Mouse (Mus musculus) cerebellum, postnatal 36 days (tissue): ENCODE measurements around the gene Hormad2.

ENCODE experiments used
- DNase-seq, 2 experiments: peaks; one replicate each; pipeline ENCODE4 v3.0.0; 2021 to 2022; ENCODE audit warnings: mixed read lengths in 2 of 2

Hormad2 gene

DNA sequence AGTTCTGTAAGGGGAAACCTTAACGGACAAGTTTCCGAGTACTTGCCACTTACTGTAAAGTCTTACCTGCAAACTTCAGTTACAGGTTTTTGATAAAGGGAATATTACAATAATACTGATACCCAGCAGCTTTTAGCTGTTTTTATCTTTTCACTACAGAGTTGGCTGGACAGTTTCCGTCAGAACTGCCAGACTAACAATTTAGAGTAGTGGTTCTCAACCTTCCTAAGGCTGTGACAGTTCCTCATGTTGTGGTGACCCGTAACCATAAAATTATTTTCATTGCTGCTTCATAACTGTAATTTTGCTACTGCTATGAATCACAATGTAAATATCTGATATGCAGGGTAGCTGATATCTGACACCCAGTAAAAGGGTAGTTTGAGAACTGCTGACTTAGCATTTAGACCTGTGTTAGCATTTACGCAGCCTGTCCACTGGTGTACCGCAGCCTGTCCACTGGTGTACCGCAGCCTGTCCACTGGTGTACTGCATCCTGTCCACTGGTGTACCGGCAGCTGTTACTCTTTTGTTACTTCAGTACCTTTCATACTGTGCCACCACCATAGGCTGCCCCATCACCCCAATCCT is 104.1 kb downstream of the Hormad2 start:
- no peak for DNase-seq

DNA sequence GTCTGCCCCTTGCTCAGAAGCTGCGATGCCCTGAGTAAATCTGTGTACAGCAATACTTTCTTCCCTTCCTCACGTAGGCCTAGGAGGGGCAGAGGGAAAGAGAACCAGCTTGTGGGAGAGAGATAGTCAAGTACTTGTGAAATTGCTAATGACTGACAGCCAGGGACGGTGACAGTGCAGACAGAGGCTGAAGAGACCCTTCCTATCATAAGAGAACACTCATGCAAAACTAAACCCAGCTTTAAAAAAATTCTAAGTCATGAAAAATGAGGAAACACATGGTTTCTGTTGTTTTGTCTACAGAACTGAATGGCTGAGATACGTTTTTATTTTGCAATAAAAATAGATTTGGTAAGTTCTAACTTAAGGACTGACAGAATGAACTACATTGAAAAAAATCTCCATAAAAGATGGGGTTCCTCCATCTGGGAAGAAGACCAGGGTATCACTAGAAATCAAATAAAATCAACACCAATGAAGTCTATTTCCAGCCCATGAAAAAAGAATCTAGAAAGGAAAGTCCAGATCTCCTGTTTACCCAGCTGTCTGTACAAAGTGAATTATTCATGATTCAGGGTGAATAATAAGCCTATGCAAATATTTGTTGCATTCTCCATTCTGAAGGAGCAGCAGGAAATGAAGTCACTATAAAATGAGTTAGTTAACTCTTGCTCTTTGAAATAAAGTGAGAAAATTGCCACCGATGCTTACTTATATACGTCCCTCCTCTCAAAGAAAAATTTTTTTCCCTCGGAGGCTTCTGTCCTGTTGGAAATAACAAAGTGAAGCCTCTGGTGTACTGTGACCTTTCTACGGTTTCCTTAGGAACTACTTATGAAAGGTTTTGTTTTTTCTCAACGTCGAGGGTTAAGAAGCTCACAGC is 104.9 kb downstream of the Hormad2 start:
- DNase-seq: no peak

DNA sequence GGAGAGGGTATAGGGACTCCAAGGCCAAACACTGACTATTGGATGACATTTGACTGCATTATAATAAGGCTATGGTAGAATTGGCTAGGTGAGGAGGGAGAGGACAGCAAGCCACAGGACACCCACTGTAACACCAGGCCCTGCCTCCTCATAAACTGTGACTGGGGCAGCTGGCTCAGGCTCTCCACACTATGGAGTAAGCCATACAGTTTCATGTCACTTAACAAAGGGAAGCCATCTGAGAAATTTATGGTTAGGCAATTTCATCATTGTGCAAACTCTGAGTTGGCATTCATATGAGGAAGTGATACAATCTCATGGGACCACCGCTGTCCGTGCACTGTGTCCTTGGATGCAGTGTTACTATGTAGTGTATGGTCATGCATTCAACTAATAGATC is 107.9 kb downstream of the Hormad2 start:
- no peak for DNase-seq

- no peak for DNase-seq
Observed at GRCm38 (mm10) chr11:4328188-4328587, 112.7 kb downstream of the Hormad2 start.

DNA sequence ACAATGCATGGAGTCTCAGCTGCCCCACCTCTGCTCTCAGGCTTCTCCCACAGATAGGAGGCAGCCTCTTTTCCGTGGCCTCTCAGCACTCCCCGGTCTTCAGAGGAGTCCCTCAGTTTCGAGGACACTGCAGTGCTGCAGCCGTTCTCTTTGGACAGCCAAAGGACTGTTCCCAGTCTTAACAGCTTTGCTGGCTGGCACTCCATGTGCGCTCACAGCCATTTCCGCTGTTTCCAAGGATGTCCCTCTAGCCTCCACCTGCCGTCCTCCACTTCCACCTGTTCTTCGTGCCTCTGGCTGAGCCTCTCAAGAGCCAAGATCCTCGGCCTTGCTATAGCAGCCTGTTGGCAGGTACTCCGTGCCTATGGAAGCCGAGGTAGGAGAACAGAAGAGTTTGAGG is 117.4 kb downstream of the Hormad2 start:
- peak; percentile 68 for DNase-seq

GRCm38 (mm10) chr11:4322943-4323342 is 118.0 kb downstream of the Hormad2 start:
- DNase-seq: no peak

- DNase-seq: no peak
Observed at GRCm38 (mm10) chr11:4320876-4321275, 120.0 kb downstream of the Hormad2 start.

- DNase-seq: no peak
Observed at GRCm38 (mm10) chr11:4319212-4319955, 121.5 kb downstream of the Hormad2 start.

- no peak for DNase-seq
Observed at GRCm38 (mm10) chr11:4318011-4318410, 122.9 kb downstream of the Hormad2 start.

- no peak for DNase-seq
Observed at GRCm38 (mm10) chr11:4317287-4317686, 123.6 kb downstream of the Hormad2 start.

GRCm38 (mm10) chr11:4312180-4312579 is 128.7 kb downstream of the Hormad2 start:
- DNase-seq: no peak

- DNase-seq: no peak
Observed at GRCm38 (mm10) chr11:4310324-4310723, 130.6 kb downstream of the Hormad2 start.

GRCm38 (mm10) chr11:4309613-4310012 is 131.3 kb downstream of the Hormad2 start:
- DNase-seq: no peak

DNA sequence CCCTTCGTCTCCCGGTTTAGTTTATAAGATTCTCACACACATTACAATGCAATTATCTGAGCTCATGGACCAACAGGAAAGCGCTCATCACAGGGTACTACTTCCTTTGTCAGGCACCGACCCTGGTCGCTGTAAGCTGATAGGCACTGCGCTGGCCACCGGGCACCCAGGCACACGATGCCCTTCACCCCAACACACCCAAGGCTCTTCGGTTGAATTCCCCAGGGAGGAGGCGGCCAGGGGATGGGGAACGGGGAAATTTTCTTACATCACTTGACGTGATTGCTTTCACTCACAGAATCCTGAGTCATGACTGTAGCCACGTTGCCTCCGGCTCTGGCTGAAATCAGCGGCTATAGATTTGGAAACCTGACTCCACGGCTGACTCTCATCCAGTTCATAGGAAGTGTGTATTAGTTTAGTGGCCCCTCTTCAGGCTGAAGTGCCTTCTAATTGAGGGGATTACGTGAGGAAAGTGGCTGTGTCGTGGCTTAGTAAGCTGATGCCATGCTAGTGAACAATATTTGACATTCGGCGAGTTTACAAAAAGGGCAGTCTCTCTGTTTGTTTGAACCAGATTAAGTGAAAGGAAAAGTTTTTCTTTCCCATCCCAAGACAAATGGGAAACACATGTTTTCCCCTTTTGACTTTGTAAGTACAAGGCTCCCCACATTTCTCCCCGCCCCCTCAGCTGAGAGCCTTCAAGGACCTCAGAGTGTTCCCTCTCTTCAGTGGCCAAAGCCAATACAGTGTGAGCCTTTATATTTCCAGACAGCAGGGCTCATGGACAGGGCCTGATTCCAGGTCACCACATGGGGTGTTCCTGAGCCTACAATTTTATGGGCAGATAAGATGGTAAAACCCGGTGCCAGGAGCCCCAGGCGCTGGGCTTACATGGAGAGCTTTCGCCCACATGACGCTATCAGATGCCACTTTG is 132.1 kb downstream of the Hormad2 start:
- peak; percentile 49 to 54 for DNase-seq

DNA sequence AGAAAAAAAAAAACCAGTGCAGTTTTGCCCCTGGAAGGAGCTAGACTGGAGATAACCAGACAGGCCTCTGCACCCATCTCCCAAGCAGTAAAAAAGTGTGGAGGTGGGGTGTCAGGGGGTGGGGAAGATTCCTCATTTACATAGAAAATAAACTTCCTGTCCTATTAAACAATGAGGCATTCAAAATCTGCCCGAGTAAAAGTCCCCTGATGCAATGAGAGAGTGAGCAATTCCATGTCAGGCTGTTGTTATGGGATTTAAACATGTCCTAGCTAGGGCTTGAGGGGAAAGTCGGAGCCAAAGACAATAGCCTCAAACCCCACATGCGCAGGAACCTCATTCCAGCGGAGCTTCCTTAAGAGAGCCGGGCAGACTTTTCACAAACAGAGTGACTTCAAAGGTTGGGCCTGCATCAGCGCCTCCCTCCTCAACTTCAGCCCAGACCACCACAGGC is 132.8 kb downstream of the Hormad2 start:
- no peak for DNase-seq

- no peak for DNase-seq
Observed at GRCm38 (mm10) chr11:4306086-4306485, 134.8 kb downstream of the Hormad2 start.

DNA sequence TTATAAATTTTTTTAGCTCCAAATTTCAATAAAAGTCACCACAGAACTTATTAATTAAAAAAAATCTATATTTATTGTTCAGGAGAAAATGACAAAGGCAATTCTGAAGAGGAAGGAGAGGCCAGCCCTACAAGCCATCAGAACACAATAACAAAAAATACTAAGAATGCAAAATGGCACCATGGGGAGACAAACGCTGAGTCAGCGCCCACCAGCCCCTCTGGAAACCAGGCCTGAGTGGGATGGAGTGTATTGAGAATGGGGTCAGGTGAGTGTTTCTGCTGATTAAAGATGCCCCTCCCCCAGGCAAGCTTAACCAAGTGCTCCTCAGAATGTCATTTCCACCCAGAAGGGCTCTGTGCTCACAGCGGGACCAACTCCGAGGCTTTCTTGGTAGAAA is 135.8 kb downstream of the Hormad2 start:
- DNase-seq: no peak

GRCm38 (mm10) chr11:4304203-4304602 is 136.7 kb downstream of the Hormad2 start:
- no peak for DNase-seq

DNA sequence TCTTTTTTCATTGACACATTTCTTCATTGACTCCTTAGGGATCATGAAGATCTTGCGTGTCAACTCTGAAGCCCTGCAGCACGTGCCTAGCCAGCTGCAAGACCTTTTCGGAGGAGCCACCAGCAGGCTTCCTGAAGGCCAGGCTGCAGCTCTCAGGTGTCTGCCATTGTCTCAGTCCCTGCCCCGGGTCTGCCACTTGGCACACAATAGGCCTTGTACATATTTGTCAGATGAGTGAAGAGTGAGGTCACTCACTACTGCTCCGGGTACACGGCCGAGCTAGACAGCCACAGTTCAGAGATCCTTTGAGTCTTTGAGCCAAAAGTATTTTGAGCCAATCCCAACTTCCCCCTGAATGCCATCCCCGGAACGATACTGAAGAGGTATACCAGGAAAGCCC is 137.9 kb downstream of the Hormad2 start:
- DNase-seq: no peak

DNA sequence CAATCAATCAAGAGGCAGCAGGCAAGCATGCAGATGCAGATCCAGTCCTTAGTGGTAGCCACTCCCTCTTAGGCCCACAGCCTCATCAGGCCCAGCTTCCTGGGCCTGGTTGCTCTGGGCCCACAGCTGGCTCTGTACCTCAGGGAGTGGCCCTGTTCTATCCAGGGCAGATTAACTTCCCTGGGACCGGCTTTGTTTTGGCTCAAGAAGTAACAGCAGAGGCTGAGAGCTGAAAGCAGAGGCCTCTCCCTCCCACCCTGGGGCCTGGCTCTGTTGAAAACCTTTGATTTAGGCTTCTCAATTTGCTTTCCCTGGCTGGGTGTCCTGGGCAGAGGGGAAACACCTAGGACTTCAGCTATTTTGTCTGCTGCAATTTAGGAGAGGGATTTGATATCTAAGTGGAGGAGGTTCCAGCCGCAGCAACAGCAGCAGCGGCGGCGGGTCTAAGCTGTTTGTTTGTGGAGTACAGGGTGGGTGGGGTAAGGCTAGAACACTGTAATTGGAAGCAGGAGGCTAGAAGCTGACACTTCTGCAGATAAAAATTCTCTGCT is 138.5 kb downstream of the Hormad2 start:
- no peak for DNase-seq

DNA sequence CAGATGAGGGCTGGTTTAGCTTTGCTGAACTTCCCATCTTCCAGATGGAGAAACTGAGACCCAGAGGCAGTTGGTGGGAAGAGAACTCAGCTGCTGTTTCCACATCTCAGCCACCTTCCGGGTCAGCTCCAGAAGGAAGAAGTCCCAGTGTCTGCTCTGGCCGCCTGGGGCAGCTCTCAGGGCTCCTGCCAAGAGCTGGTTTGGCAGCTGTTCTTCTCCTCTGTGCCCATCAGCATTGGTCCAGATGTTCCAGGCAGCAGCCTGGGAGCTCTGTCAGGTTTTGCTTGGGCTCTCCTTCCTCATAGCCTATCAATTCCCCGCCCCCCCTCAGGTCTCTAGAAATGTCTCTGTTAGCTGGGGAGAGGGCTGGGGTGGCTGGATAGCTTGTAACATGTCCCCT is 140.2 kb downstream of the Hormad2 start:
- no peak for DNase-seq
